Mouse (Mus musculus) ES-Bruce4 (cell line): Measurements from ENCODE around the gene Gigyf2. TPM values are rescaled to one million over a fixed set of nuclear protein-coding genes. Genes with fewer than 3 reads are reported as not detected.

Experiments
- H3K27ac ChIP-seq: 2 replicates; pipeline ENCODE4 v1.5.1; 2012; ENCODE audit warnings: low read length, inconsistent platforms; ENCODE audit not compliant: insufficient read depth
- H3K27me3 ChIP-seq: 2 replicates; pipeline ENCODE4 v1.6.1; 2012; ENCODE audit warnings: mild to moderate bottlenecking, low read length, inconsistent platforms; ENCODE audit not compliant: control insufficient read depth, poor library complexity, insufficient read depth, severe bottlenecking
- H3K36me3 ChIP-seq: 2 replicates; pipeline ENCODE4 v1.6.1; 2012; ENCODE audit warnings: inconsistent platforms, mild to moderate bottlenecking, low read length, moderate library complexity; ENCODE audit not compliant: control insufficient read depth, poor library complexity, insufficient read depth, severe bottlenecking
- H3K4me1 ChIP-seq: one replicate; pipeline ENCODE4 v1.8.1; 2011; ENCODE audit warnings: low read length; ENCODE audit not compliant: control insufficient read depth, insufficient read depth
- H3K4me3 ChIP-seq: 2 replicates; pipeline ENCODE4 v1.5.1; 2011; ENCODE audit warnings: low read depth, mild to moderate bottlenecking, low read length
- H3K9ac ChIP-seq: 2 replicates; pipeline ENCODE4 v1.6.1; 2012; ENCODE audit warnings: low read depth, mild to moderate bottlenecking, inconsistent platforms; ENCODE audit not compliant: poor library complexity, severe bottlenecking
- H3K9me3 ChIP-seq: replicated peaks from 2 replicates; pipeline ENCODE4 v1.6.1; 2012; ENCODE audit warnings: mild to moderate bottlenecking, low read length, inconsistent platforms; ENCODE audit not compliant: control insufficient read depth, poor library complexity, insufficient read depth, severe bottlenecking
- CTCF ChIP-seq: IDR thresholded peaks from one replicate; pipeline ENCODE4 v1.8.1; 2011; ENCODE audit warnings: low read depth, low read length
- EP300 ChIP-seq: IDR thresholded peaks from 2 replicates; pipeline ENCODE4 v1.6.1; 2011; ENCODE audit warnings: low read depth, low read length; ENCODE audit not compliant: insufficient read depth
- POLR2A ChIP-seq: IDR thresholded peaks from one replicate; pipeline ENCODE4 v1.8.1; 2011; ENCODE audit warnings: low read length; ENCODE audit not compliant: insufficient read depth
- polyA plus RNA-seq: library from polyadenylated mRNA; stranded (reverse); fragments of >200 nt; gene quantifications from 2 replicates; pipeline ENCODE4 v1.2.4, GENCODE M21; 2011; ENCODE audit warnings: low read depth; ENCODE audit not compliant: missing spikeins, insufficient read depth, insufficient read length

Gigyf2 gene
- polyA plus RNA-seq, 1 experiment = 207 TPM

DNA sequence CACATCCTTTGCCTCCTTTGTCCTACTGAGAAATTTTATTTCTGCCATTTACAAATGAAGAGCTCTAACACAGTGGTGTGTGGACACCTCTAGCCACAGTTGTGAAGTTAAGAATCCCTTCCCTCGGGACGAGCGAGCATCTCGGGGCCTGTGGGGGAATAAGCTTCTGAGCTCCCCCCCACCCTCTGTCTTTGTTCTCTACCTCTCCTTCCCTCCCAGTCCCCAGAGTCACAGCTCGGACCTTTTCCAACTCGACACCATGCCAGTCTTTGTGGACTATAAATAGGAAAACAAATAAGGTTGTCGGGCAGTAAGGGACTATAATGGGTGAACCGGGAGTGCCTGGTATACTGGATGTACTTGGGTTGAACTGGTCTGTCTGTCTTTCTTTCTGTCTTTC, 35.4 kb upstream of the Gigyf2 start:
- Histone ChIP-seq H3K27ac (no peak overlapping the region), H3K36me3 (no peaks in the 10 kb centered on the region), H3K4me3 (no peak overlapping the region), H3K27me3 (no peaks in the 10 kb centered on the region), H3K9ac (no peak overlapping the region), H3K4me1 (peaks cover 1% of the 10 kb centered on the region), H3K9me3 (no peaks in the 10 kb centered on the region)
- TF ChIP-seq CTCF (no peak), EP300 (no peak)

DNA sequence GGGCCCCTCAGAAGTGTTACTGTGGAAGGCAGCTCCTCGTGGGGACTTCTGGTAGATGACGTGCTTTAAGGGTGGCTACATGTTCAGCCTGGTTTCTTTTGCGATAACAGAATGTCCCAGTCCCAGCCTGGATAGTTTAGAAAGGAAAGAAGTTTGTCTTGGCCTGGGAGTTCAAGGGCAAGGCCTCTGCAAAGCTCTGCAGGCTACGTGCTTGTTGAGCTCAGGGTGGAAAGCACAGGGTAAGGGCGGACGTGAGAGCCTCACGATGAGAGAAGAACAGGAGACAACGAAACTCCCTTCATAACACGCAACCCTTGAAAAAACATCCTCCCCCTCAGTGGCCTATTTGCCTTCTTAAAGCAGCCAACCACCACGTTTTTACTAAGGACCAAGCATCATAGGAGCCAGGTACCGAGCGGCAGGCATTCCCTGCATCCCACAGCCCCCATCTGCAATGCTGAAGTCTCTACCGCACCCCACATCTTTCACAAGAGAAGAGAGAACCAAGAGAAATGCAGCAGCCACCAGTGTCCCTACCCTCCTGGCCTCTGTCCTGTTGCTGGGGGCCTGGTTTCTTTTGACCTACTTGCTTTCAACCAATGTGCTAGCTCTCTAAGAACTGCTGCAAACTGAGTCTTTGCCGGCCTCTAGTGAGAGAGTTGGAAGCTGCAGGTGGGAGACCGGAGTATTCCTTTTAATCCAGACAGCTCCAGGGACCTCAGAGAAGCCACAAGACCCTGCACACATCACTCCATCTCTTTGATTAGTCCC, 34.2 kb upstream of the Gigyf2 start:
- Histone ChIP-seq H3K9me3 (no peaks in the 10 kb centered on the region), H3K9ac (no peak overlapping the region), H3K36me3 (no peaks in the 10 kb centered on the region), H3K27ac (no peak overlapping the region), H3K4me1 (peaks cover 3% of the 10 kb centered on the region), H3K4me3 (no peak overlapping the region), H3K27me3 (no peaks in the 10 kb centered on the region)
- no peak for TF ChIP-seq EP300
- no peak for TF ChIP-seq POLR2A
- peak; percentile 51 for TF ChIP-seq CTCF

DNA sequence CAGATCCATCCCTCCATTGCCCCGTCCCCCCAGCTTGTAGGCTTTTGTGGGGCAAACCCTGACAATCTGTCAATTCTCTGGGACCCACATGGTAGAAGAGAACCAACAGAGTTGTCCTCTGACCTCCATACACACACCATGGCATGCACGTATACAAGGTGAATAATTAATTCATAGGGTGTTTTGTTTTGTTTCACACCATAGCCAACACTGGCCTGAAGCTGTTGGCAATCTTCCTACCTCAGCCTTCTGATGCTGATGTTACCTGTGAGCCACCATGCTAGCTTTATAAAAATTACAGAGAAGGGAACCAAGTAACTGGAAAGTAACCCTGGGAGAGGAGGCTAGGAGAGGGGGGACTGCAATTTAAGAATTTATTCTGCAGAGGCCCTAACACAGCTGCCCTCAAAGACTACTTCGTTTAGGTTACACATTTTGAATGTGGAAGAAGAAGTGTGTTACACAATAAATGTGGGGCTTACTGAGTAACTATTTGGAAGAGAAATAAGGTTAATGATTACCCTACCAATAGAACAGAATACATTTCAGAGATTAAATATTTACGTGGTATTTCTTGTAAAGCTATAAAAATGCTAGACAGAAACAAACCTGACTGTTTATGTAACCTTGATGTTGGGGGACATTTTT, 32.6 kb upstream of the Gigyf2 start:
- Histone ChIP-seq H3K9me3 (no peaks in the 10 kb centered on the region), H3K36me3 (no peaks in the 10 kb centered on the region), H3K4me3 (no peak overlapping the region), H3K27ac (no peak overlapping the region), H3K9ac (no peak overlapping the region), H3K27me3 (no peaks in the 10 kb centered on the region), H3K4me1 (peaks cover 4% of the 10 kb centered on the region)
- TF ChIP-seq EP300 (no peak), POLR2A (no peak), CTCF (no peak)

DNA sequence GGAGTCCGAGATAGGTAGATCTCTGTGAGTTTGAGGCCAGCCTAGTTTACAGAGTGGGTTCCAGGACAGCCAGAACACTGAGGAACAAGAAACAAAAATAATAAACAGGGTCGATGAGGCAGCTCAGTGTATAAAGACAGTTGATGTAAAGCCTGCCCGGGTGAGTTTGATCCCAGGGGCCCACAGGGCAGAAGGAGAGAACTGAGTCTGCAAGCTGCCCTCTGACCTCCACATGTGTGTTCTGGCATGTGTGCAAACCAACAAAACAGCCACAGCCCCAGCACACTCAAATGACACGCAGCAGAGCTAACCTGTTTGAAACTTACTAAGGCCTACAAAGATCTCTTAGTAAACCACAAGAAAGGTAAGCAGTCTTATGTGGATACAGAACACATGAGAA, 31.8 kb upstream of the Gigyf2 start:
- Histone ChIP-seq H3K27me3 (no peaks in the 10 kb centered on the region), H3K36me3 (no peaks in the 10 kb centered on the region), H3K4me1 (peaks cover 4% of the 10 kb centered on the region), H3K9me3 (no peaks in the 10 kb centered on the region), H3K27ac (no peak overlapping the region), H3K4me3 (no peak overlapping the region), H3K9ac (no peak overlapping the region)
- no peak for TF ChIP-seq EP300
- no peak for TF ChIP-seq POLR2A
- TF ChIP-seq CTCF = no peak

DNA sequence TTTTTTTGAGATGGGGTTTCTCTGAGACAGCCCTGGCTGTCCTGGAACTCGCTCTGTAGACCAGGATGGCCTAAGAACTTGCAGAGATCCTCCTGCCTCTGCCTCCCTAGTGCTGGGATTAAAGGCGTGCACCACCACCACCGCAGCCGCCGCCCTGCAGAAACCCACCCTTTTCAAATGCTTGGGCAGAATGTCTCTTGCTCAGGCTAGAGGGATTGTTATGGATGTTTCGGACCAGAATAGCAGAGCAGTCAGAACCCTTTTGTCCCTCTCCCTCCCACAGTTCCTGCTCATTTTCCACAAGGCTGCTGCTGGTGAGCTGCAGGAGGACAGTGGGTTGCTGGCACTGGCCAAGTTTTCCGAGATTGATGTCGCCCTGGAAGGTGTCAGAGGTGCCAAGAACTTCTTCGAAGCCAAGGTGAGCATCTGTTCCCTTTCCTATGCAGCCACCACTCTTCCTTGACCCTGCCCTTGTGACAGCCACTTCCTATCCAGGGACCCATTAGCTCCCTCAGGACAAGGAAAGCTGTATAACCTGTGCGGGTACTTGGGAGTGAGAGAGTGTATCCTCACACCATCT, 29.4 kb upstream of the Gigyf2 start:
- no peaks in the 10 kb centered on the region for H3K27me3 ChIP-seq
- H3K9me3 ChIP-seq = no peaks in the 10 kb centered on the region
- H3K27ac ChIP-seq = no peak overlapping the region
- TF ChIP-seq CTCF (no peak), POLR2A (no peak), EP300 (no peak)
- no peaks in the 10 kb centered on the region for H3K36me3 ChIP-seq
- H3K4me3 ChIP-seq = no peak overlapping the region
- H3K4me1 ChIP-seq = peaks cover 3% of the 10 kb centered on the region
- no peak overlapping the region for H3K9ac ChIP-seq
